Mouse (Mus musculus) adipocyte (in vitro differentiated cells): ENCODE measurements around the gene Btbd19.

Experiments
- DNase-seq: peaks from one replicate; pipeline ENCODE4 v3.0.0-alpha.2; 2016; ENCODE audit warnings: low spot score

Gene Btbd19

DNA sequence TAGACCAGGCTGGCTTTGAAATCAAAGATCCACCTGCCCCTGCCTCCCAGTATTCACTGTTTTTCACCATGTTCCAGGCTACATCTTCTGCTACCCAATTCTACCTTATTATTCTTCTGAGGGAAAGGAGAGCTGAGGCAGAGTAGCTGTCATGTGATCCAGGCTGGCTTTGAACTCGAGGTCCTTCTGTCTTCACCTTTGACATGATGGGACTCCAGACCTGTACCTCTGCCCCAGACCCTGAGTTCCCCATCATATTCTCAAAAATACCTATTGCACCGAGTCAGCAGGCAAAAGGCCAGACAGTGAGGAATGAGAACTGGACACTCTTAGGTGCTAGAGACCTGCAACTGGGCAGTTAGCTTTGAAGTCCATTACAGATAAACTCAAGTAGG lies 9.1 kb upstream of the Btbd19 start:
- DNase-seq: no peak

DNA sequence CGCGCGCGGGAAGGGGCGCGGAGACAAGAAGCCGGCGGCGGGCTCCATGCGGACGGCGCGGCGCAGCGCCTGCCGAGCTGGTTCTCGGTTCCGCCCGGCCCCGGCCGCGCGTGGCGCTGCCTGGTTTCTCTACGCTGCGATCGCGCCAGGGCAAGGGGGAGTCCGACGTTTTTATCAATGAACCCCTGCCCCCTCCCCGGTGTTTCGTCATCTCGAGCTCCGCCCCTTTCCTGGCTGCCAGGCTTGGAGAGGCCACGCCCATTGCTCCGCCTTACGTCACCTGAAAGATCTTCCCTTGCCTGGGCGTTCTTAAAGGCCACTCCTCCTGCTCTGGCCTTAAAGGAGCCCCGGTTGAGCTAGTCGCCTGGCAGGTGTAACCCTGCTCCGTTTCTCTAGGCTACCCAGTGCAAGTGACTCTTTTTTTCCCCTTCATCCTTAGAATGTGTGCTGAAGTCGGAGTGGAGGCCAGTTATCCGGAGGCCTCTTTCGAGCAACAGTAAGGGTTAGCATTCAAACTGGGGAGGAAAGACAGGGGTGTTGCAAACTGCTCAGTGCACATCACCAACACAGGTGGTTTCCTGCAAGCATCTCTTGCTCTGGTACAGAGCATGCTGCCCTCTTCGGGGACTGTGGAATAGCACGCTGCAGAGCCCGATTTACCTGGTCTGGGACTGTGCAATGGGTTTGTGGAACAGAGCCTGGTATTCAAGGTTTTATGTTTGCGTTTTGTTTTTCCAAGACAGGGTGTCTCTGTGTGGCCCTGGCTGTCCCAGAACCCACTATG lies 8.5 kb upstream of the Btbd19 start, which contains the start of gene Plk3:
Plk3 (minus strand) TSS at position 147 of the 784 bp plus-strand sequence.
- peak; percentile 94 for DNase-seq

GRCm38 (mm10) chr4:117133366-117133796 lies 7.9 kb upstream of the Btbd19 start:
- no peak for DNase-seq

DNA sequence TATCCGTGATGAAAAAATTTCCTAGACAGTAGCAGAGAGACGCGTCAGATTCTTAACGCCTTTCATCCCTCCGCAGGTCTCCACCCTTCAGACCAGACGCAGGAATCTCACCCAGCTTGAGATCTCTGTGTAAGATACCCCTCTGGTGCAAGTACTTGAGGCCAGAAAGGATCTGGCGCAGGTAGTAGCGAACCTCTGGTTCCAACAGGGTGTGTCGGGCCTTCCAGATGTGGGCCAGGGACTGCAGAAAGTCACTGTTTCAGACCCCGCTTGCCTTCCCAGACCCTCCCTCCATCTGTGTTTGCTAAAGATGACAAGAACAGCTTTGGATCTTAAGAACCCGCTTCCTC lies 7.2 kb upstream of the Btbd19 start:
- no peak for DNase-seq

DNA sequence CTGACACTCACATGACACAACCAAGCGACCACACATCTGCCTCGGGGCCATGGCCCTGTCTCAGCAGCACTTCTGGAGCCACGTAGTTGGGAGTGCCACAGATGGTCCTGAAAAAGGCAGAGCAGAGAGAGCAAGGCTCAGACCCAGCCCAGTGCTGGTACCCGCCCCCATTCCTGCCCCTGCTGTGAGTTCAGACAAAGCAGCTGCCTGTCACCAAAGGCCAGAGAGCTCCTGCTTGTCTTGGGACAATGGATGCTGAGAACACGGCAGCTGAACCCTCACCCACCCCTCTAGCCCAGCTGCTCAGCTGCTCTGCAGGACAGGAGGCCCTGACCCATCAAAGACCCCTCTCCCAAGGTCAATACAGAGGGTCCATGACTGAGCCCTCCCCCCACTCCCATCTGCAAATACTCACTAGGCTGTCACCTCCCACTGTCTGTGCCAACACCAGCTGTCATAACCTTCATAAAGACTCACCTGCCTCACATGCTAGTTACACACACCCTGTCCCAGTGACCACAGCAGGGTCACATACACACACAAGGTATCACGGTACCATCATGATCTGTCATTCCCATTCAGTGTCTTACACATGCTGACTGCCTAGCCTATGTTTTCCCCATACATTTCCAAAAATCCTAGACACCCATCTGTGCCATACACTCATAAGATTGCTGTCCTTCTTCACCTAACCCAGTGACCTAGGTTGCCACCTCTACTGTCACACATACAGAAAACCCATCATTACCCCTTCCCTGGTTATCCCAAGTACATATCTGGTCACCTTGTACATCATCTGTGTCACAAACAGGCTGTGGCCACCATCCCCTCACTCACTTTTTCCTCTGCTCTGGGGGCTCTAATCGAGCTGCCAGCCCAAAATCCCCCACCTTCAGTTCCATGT lies 6.6 kb upstream of the Btbd19 start:
- DNase-seq: no peak

DNA sequence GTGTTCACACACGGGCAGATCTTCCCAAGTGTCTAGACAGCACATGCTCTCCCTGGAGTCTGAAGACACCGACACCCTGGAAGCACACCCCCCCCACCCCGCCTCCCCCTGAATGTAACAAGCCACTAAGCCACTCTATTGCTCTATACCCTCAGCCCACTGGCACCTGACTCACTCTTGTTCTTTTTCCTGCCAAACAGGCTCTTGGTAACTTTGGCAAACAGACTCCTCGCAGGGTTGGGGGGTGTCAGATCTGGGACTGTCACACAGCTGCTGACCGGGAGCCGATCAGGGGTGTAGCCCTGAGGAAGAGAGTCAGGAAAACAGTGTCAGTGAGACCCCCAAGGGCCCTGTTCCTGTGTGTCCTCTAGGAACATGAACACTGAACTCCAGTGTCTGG lies 5.7 kb upstream of the Btbd19 start:
- no peak for DNase-seq

DNA sequence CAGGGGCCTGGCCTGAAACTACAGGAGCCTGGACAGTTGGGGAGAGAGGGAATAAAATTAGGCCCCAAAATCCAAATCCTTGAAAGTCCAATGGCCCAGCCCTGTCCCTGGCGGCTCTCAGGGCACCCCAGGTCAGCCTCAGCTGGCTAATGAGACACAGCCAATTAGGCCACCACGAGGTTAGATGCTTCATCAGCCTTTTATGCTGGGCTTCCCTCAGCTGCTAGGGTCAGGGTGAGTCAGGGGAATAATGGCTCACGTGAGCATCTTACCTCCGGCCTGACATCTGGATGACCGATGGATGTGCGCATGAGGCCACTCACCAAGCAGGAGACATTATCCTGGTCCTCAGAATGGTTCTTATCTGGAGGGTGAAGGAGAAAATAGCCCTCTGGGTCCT lies 5.3 kb upstream of the Btbd19 start:
- no peak for DNase-seq

DNA sequence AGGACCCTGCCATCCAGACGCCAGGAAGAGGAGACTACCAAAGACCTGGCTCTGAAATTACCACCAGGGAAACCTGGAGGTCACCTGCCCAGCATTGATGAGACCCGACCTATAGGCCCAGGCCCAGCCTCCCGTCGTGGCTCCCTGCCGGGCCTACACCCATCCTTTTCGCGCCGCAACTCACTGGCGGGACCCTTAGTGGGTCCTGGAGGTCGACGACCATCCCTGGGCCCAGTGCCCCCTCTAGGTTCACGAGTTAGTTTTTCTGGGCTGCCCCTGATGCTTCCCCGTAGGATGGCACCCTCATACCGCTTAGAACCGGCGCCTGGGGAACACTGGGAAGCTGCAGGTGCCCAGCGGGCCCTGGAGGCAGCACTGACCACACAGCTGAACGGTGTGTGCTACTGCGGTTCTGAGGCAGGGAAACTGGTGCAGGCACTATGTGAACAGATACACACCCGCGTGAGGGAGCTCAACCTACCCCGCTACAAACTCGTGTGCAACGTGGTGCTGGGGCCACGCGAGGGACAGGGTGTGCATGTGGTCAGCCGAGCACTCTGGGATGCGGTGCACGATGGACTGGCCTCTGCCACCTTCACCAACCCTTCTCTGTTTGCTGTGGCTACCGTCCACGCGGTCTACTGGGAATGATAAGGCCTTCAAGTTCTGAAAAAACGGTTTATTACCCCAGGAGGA lies 2.6 kb upstream of the Btbd19 start:
- no peak for DNase-seq

GRCm38 (mm10) chr4:117126675-117127290 lies 1.3 kb upstream of the Btbd19 start, which contains the start of gene Tctex1d4:
Gene Tctex1d4, plus strand, starts transcription at chr4:117126794.
- DNase-seq: no peak

DNA sequence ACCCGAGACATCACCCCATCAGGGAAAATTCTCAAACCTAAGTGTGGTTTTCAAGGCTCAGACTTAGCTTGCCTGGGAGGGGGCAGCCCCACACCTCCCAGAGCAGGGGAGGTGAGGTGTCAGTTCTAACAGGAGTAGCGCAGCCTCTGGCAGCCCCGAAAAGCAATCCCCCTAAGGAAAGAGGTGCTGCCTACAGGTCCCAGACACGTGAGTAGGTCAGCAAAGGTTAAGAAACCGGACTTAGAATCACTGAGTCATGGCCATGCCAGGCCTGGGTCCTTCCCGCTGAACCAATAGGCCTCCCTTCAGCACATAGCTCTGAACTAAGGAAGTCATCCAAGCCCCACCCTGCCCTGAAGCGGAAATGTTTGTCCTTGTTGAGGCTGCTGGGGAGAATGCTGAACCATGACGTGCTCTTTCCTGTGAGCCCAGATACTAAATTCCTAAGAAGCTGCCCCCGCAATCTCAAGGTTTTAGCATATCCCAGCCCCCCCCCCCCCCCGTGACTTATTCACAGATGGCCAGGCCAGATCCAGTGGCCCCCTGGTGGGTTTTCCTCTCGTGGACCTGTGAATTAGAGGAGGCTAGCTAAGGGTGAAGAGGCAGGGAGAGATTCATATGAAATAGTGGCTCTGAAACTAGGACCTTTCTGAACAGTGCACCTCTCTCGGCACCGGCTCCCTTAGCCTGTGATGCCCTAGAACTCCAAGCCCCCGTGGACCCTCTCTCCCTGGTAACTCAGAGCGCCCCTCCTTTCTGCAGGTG lies 567 bp upstream of the Btbd19 start:
- peak; percentile 83 for DNase-seq

- peak; percentile 73 for DNase-seq
These were observed 792 bp downstream of the Btbd19 start for GRCm38 (mm10) chr4:117124518-117125347.

GRCm38 (mm10) chr4:117124218-117124517 lies 1.4 kb downstream of the Btbd19 start:
- DNase-seq: no peak

DNA sequence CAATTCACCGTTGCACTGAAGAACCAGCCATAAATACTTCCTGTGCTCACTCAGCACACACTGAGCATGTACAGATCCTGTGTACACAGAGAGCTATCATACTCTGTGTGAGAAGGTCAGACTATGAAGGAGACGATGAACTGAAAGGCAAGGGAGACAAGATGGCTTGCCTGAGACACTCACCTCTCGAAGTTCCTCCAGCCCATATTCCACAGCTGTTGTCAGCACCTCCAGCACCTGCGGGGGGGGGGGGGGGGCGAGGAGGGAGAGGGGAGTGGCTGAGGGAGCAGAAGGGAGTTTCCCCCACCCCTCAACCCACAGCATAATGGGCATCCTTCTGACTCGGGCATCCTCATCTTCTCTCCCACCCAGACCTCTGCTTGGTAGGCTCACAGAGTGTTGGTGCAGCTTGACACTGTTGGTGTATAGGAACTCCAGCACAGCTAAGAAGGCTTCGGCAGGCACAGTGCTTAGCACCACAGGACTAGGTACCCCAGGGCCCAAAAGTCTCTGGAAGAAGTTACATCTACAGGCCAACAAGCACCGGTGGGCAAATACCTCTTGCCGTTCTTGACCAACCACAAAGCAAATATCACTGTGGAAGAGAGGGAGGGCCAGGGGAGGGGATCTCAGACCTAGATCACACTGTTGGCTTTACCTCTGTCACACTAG lies 1.8 kb downstream of the Btbd19 start:
- DNase-seq: no peak

DNA sequence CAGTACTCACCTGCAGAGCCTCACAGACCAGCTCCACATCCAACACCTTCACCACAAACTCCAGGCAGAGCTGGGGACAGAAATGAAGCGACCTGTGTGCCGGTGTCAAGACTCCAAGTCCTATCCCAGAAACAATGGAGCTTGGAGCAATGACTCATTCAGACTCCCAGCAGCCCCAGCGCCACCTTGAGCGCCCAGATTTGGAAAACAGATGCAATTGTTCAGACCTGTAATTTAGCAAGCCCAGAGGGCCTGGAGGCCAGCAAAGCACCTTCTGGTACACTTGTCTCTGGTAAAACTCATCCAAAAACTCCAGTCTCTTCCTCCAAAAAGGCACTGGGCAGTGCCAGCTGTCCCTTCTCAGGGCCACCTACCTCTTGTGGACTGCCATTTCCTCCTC lies 3.3 kb downstream of the Btbd19 start:
- DNase-seq: no peak

DNA sequence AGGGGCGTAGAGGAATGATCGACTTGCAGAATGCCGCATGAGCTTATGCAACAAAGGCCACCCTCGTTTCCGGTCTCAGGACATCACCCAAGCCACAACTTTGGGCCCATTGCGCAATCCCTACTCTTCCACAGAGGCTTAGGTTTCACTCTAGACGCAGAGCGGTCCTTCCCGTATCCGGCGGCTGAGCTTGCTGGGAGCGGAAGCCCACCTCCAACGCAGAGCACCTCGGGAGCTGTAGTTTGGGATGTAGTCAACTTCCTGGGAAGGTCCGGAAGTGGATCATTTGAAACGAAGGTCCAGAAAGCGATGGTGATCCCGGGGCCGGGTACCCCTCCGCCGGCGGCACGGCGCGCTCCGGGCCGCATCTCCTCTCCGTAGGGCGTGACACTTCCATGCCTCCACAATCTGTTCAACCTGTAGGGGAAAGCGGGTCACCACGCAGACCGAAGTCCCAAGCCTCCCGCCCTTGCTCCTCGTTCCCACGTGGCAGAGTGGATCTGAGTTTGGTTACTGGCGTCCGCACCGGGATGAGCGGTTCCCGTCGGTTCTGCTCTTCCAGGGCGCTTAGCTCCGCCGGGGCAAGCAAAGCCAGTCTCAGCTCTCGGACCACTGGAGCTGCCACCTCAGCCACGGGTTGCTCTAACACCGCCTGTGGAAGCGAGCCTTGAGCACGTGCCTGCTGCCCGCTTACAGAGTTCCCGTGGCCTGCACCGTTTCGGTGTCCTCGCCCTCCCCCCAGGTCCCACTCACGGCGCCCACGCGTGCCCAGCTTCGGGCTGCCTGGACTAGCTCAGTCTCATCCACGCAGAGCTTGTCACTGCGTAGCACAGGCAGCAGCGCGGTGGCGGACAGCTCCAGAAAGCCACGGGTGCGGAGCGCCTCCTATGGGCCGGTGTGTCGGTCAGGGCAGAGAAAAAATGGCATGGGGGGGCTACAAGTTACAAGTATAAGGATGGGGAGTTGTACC lies 4.8 kb downstream of the Btbd19 start:
- DNase-seq: peak; percentile 99

DNA sequence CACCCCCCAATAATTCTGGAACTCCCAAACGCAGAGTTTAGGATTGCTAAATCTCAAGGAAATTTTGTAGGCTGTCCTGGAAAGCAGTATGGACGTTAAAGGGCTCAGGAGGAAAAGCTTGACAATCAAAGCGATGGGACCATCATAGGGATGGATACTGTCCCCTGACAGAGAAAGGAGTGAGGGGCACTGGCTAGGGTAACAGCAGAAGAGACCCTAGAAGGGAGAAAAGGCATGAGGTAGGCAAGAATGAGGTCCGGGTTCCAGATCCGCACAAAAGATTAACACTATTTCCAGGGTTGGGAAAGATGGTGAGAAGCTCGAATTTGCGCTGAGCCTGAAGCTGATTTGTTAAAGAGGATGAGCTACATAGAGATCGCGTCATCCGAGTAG lies 5.5 kb downstream of the Btbd19 start:
- DNase-seq: no peak

- no peak for DNase-seq
These were observed 5.9 kb downstream of the Btbd19 start for GRCm38 (mm10) chr4:117119636-117120035.

DNA sequence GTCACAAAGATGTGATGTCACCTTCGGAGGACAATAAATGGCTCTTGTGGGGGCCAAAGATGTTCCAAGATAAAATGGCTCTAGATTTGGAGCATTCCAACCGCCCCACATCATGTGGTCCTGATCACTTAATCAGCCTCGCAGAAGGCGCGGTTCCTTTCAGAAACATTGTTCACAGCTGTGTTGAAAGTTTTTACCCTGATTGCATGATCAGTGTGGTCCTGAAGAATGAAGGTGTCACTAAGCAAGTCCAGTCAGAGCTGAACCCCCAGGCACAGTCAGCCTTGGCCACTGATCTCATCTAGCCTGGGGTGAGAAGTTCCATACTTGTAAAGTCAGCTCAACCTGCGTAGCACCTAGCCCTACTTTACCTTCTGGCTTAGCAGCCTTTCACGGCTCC lies 7.6 kb downstream of the Btbd19 start:
- no peak for DNase-seq

- no peak for DNase-seq
These were observed 9.9 kb downstream of the Btbd19 start for GRCm38 (mm10) chr4:117115592-117115991.
